In genomic region chr16:35021903-35022241, GRCm38 (mm10) we compare ENCODE assay signal across 8 mouse cellular contexts. TPM values are rescaled to one million over a fixed set of nuclear protein-coding genes. Genes with fewer than 3 reads are reported as not detected.
DNase-seq lines count a peak whose midpoint lies in the region; ATAC-seq and TF ChIP-seq lines count a peak whose summit lies in the region.

No protein-coding gene starts in this region.

- no peak overlapping the region for H3K9ac ChIP-seq in heart, embryonic 11.5 days (ENCODE audit: low read depth, low read length)
- H3K9ac ChIP-seq in forebrain, embryonic 13.5 days = no peak overlapping the region
- H3K9ac ChIP-seq in liver, embryonic 13.5 days = no peak overlapping the region

- ATAC-seq in heart, embryonic 11.5 days (replicated peaks; ENCODE audit: insufficient number of reproducible peaks, low FRiP score, low TSS enrichment) = no peak
- ATAC-seq in forebrain, embryonic 13.5 days = no peak
- no peak for ATAC-seq in liver, embryonic 13.5 days (ENCODE audit: low read depth)

- 52% methylated on average over 5 of the region's 5 CpGs for WGBS in heart, embryonic 11.5 days (ENCODE audit: insufficient replicate concordance)
- 51% methylated on average over 5 of the region's 5 CpGs for WGBS in forebrain, embryonic 13.5 days
- WGBS in liver, embryonic 13.5 days (ENCODE audit: insufficient replicate concordance) = 45% methylated on average over 5 of the region's 5 CpGs

- H3K4me3 ChIP-seq in heart, embryonic 11.5 days (ENCODE audit: low read depth, low read length) = peak overlapping the region; percentile 95
- H3K4me3 ChIP-seq in E14TG2a.4 (replicated peaks; ENCODE audit: low read length) = peak overlapping the region; percentile 94
- peak overlapping the region; percentile 92 for H3K4me3 ChIP-seq in forebrain, embryonic 13.5 days
- H3K4me3 ChIP-seq in liver, embryonic 13.5 days (replicated peaks) = peak overlapping the region; percentile 87

- no peak for DNase-seq in heart, postnatal 4 days
- DNase-seq in liver, embryonic 13.5 days = no peak
- no peak for DNase-seq in frontal cortex, postnatal 36 days (ENCODE audit: low spot score in 2 of 2)
- no peak for DNase-seq in Muller cell, postnatal 12 days (ENCODE audit: inconsistent ontology term)
- DNase-seq in spleen, postnatal 36 days (ENCODE audit: low spot score in 2 of 2) = no peak

- TF ChIP-seq CTCF in E14TG2a.4 (conservative IDR thresholded peaks at IDR 0.05; ENCODE audit: low read length) = no peak

- peaks cover 3% of the 10 kb centered on the region; the same call in 1 of the 2 replicates for H3K36me3 ChIP-seq in heart, embryonic 11.5 days (ENCODE audit: control insufficient read depth, insufficient read depth, low read length)
- peaks cover 16% of the 10 kb centered on the region for H3K36me3 ChIP-seq in E14TG2a.4 (ENCODE audit: insufficient read depth, low read length)
- peaks cover 4% of the 10 kb centered on the region; the same call in 1 of the 2 replicates for H3K36me3 ChIP-seq in forebrain, embryonic 13.5 days (ENCODE audit: poor library complexity, severe bottlenecking)
- peaks cover 10% of the 10 kb centered on the region for H3K36me3 ChIP-seq in liver, embryonic 13.5 days

- peaks cover 8% of the 10 kb centered on the region; the same call in 1 of the 2 replicates for H3K27me3 ChIP-seq in heart, embryonic 11.5 days (ENCODE audit: control insufficient read depth, insufficient read depth, low read length)
- no peaks in the 10 kb centered on the region for H3K27me3 ChIP-seq in E14TG2a.4 (ENCODE audit: insufficient read depth, low read length)
- peaks cover 36% of the 10 kb centered on the region for H3K27me3 ChIP-seq in forebrain, embryonic 13.5 days
- H3K27me3 ChIP-seq in liver, embryonic 13.5 days = peaks cover 12% of the 10 kb centered on the region; the same call in 1 of the 2 replicates

- no peaks in the 10 kb centered on the region for H3K9me3 ChIP-seq in heart, embryonic 11.5 days (replicated peaks; ENCODE audit: control insufficient read depth, low read length)
- no peaks in the 10 kb centered on the region for H3K9me3 ChIP-seq in E14TG2a.4 (ENCODE audit: low read length)
- no peaks in the 10 kb centered on the region for H3K9me3 ChIP-seq in forebrain, embryonic 13.5 days (replicated peaks)
- H3K9me3 ChIP-seq in liver, embryonic 13.5 days (replicated peaks) = no peaks in the 10 kb centered on the region

- H3K27ac ChIP-seq in heart, embryonic 11.5 days (ENCODE audit: low read depth, low read length) = no peak overlapping the region
- no peak overlapping the region for H3K27ac ChIP-seq in forebrain, embryonic 13.5 days
- no peak overlapping the region for H3K27ac ChIP-seq in liver, embryonic 13.5 days

- H3K4me1 ChIP-seq in heart, embryonic 11.5 days (ENCODE audit: control insufficient read depth, insufficient read depth, low read length) = no peaks in the 10 kb centered on the region
- H3K4me1 ChIP-seq in E14TG2a.4 (replicated peaks; ENCODE audit: low read depth, low read length) = peaks cover 47% of the 10 kb centered on the region
- H3K4me1 ChIP-seq in forebrain, embryonic 13.5 days = peaks cover 3% of the 10 kb centered on the region; the same call in 1 of the 2 replicates
- peaks cover 11% of the 10 kb centered on the region for H3K4me1 ChIP-seq in liver, embryonic 13.5 days (replicated peaks)

- peak overlapping the region; percentile 74 for H3K4me2 ChIP-seq in heart, embryonic 11.5 days
- peak overlapping the region; percentile 68 for H3K4me2 ChIP-seq in forebrain, embryonic 13.5 days
- H3K4me2 ChIP-seq in liver, embryonic 13.5 days = peak overlapping the region; percentile 83

RNA-seq across cellular contexts. Expression of gene Hacd2, which starts 0.4 kb away (rescaled TPM):
- 32.3 and 34.2 TPM in 2 replicates for polyA plus RNA-seq in heart, embryonic 11.5 days (2014; fragmentation: Nextera tagmentation; extraction: Ambion mirVana)
- 10 to 100 TPM; 10.7 to 13.7 TPM for total RNA-seq in heart, postnatal 4 days (2021)
- 40.8 and 42.2 TPM in 2 replicates for polyA plus RNA-seq in forebrain, embryonic 13.5 days (2015; fragmentation: Nextera tagmentation; extraction: Ambion mirVana)
- polyA plus RNA-seq in liver, embryonic 13.5 days (2015; fragmentation: Nextera tagmentation; extraction: Ambion mirVana) = 82.4 and 84.9 TPM in 2 replicates
